Mouse (Mus musculus): Measurements from ENCODE around the gene Olfr109. TPM values are rescaled to one million over a fixed set of nuclear protein-coding genes. Genes with fewer than 3 reads are reported as not detected.
A peak's percentile ranks its signal among the peaks of the same experiment; 100 is the strongest.

Olfr109 gene
- not detected for total RNA-seq (2021)
- long read RNA-seq, experiment 1, result 0 reads
- long read RNA-seq, experiment 2, result 0 reads

DNA sequence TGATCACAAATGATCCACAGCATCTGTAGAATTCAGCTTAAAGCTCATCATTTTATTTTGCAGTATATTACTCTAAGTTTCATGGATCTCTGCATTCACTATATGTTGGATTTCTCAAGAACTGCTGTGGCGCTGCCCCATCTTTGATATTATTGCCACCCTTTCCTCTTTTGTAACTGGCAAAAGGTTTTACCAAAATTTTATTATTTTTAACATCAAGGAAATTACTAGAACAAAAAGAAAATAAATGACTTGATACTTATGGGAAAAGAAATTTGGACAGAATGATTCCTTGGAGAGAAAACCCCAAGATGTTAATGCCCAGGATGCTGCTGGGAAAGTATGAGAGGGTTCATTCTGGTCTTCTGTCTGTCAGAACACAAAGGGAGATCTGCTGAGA lies at the start of gene Olfr109:
Gene Olfr109, plus strand, starts transcription at position 301 of the 400 bp plus-strand sequence.
- no peak for DNase-seq

DNA sequence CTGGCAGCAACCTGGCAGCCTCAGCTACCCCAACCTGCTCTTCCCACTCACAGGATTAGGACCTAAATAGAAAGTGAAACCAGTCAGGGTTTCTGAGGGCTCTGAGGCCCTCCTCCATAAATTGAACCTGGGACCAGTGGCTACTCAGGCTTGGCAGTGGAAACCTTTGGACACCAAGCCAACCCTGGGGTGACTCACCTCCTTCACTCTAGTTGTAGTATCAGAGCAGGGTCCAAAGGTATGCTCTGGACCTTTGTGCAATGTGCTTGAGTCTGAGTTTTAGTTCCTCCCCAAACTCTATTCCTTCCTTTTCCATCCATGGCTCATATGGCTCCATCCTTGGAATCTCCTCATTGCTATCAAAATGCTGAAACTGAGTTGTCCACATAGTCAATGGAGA lies 45.3 kb upstream of the Olfr109 start:
- no peak for DNase-seq

DNA sequence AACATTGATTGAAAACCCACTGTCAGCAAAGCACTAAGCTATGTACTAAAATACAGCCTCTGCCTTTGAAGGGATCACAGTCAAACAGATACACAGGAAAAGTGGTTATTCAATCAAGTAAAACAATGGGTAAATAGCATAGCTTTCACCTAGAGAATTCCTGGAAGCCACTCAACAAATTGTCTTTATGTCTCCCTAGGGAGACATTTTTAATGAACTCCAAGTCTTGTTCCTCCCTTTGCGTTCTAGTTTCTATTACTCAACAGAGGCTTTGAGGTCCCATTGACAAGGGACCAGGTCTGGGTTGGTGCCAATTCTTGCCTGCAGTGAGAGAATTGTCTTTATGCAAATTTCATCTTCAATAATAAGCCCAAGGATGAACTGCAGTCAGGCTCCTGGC lies 13.5 kb upstream of the Olfr109 start, which contains the start of gene Olfr108:
Gene Olfr108, plus strand, starts transcription at position 301 of the 400 bp plus-strand sequence.
- no peak for DNase-seq

DNA sequence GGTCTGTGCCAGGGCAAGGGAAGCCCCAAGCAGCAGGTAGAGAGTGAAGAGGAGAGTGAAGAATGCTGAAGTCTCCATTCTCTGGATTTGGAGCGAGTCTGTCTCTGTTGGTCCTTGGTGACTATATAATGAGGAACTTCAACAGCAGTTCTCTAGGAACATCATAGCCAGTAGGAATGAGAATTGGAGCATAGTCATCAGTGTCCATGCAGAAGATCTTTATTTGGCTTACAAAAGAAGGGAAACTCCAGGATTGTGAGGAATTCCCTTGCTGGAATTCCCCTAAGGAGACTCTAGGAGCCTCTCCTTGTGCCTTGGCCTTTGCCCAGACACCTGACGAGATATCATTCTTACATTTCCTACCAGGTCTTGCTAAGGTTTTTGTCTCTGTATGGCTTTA lies 24.7 kb downstream of the Olfr109 start, which contains the start of gene H2-M2:
Gene H2-M2, minus strand, starts transcription at position 101 of the 400 bp plus-strand sequence.
- no peak for DNase-seq

DNA sequence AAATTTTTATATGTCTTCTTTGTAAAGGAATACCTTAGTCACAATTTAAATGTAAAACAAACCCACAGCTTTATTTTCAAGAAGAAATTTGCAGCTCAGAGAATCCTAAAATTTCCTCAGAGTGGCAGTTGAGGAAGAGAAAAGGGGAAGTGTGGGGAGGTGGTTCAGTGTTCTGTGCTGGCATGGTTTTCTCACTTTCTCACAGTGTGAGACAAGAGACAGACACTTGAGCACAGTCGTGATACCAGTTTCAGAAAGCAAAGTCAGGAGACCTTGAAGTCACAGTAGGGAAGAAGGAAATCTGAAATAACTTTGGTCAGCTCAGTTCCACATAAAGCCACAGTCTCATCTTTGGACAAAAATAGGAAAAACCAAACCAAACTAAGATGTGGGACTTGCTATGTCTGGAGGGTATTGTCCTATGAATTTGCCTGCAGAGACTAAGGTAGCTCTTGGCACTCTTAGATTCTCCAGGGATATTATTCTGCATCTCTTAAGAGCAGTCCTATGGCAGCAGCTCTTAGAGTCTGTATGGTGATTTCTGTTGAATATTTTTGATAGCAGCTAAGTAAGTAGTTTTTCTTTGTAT lies 33.3 kb downstream of the Olfr109 start, which contains the start of gene Olfr110:
Gene Olfr110, plus strand, starts transcription at position 539 of the 589 bp plus-strand sequence.
- DNase-seq, result peak; percentile 3 to 30

DNA sequence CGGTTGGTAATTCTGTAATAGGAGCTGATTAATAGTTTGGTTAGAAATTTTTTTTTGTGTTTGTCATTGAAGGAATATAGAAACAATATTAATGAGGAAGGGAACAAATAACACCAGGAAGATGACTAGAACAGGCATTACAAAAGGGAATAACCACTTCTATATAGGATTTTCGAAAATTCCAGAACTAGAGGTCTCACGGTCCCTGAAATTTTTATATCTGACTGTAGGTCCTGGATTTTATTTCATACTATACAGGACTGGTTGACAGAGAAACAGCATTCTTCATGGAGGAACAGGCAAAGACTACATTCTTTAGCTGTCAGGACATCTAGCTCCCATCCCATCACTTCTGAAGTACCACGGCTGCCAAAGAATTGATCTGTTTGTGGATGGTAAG lies 49.0 kb downstream of the Olfr109 start, which contains the start of gene Olfr111:
Gene Olfr111, plus strand, starts transcription at position 301 of the 400 bp plus-strand sequence.
- no peak for DNase-seq

Other genes starting within 250 kb of the Olfr109 start
- gene Olfr95, start 245.8 kb upstream of the Olfr109 start, total RNA-seq (2021), result not detected
- gene Olfr96, start 238.8 kb upstream of the Olfr109 start, total RNA-seq (2021), result not detected
- gene Olfr97, start 221.6 kb upstream of the Olfr109 start, total RNA-seq (2021), result not detected
- not detected for gene Olfr98, start 195.2 kb upstream of the Olfr109 start, total RNA-seq (2021)
- 1 to 10 TPM; 4.1 to 5.4 TPM for gene H2-M3, start 188.7 kb upstream of the Olfr109 start, total RNA-seq (2021)
- gene Olfr99, start 175.5 kb upstream of the Olfr109 start, total RNA-seq (2021), result not detected
- not detected for gene Olfr101, start 154.6 kb upstream of the Olfr109 start, total RNA-seq (2021)
- not detected for gene Olfr102, start 141.9 kb upstream of the Olfr109 start, total RNA-seq (2021)
- gene Olfr103, start 119.2 kb upstream of the Olfr109 start, total RNA-seq (2021), result not detected
- not detected for gene Olfr104-ps, start 99.3 kb upstream of the Olfr109 start, total RNA-seq (2021)
- not detected for gene Olfr105-ps, start 79.9 kb upstream of the Olfr109 start, total RNA-seq (2021)
- not detected for gene Olfr106-ps, start 68.5 kb upstream of the Olfr109 start, total RNA-seq (2021)
- gene Olfr107, start 59.7 kb upstream of the Olfr109 start, total RNA-seq (2021), result not detected
- gene Olfr108, start 13.4 kb upstream of the Olfr109 start, total RNA-seq (2021), result not detected
- gene H2-M2, start 24.6 kb downstream of the Olfr109 start, total RNA-seq (2021), result 1 to 10 TPM in 1 of 2 experiments, not detected in 1; 1.3 TPM
- gene Olfr110, start 33.6 kb downstream of the Olfr109 start, total RNA-seq (2021), result not detected
- not detected for gene Olfr111, start 49.1 kb downstream of the Olfr109 start, total RNA-seq (2021)
- not detected for gene Olfr112, start 110.5 kb downstream of the Olfr109 start, total RNA-seq (2021)
- not detected for gene Olfr113, start 118.7 kb downstream of the Olfr109 start, total RNA-seq (2021)
- gene Olfr114, start 133.8 kb downstream of the Olfr109 start, total RNA-seq (2021), result not detected
- not detected for gene Olfr115, start 168.2 kb downstream of the Olfr109 start, total RNA-seq (2021)
- not detected for gene Olfr116, start 168.3 kb downstream of the Olfr109 start, total RNA-seq (2021)
- not detected for gene Olfr117, start 204.9 kb downstream of the Olfr109 start, total RNA-seq (2021)
- gene Olfr118, start 208.1 kb downstream of the Olfr109 start, total RNA-seq (2021), result not detected
- not detected for gene Olfr119, start 237.6 kb downstream of the Olfr109 start, total RNA-seq (2021)

Data from heart, adult 18-20 months (tissue).